Mouse (Mus musculus): ENCODE data around the gene Gm26920. TPM values are rescaled to one million over a fixed set of nuclear protein-coding genes. Genes with fewer than 3 reads are reported as not detected.

Gene Gm26920
- total and polyA plus RNA-seq, 2 experiments = not detected

- H3K79me2 ChIP-seq (ENCODE audit: control insufficient read depth, insufficient read depth, low read length) = no peaks in the 10 kb centered on the region
- no peak overlapping the region for H3K4me3 ChIP-seq (ENCODE audit: insufficient read depth, low read depth, low read length)
- no peak overlapping the region for H3K9ac ChIP-seq (ENCODE audit: low read depth, low read length)
- H3K36me3 ChIP-seq (ENCODE audit: control insufficient read depth, insufficient read depth, low read length) = peaks cover 9% of the 10 kb centered on the region; the same call in 1 of the 2 replicates
- no peak for DNase-seq (ENCODE audit: extremely low read depth, low read depth, low spot score)
- no peaks in the 10 kb centered on the region for H3K4me1 ChIP-seq (ENCODE audit: control insufficient read depth, insufficient read depth, low read length)
- no peaks in the 10 kb centered on the region for H3K27me3 ChIP-seq (ENCODE audit: control insufficient read depth, insufficient read depth, low read length)
- H3K27ac ChIP-seq (replicated peaks; ENCODE audit: insufficient read depth, low read depth, low read length) = no peak overlapping the region
- TF ChIP-seq CTCF (IDR thresholded peaks at IDR 0.05; ENCODE audit: low read depth, low read length) (no peak), POLR2A (IDR thresholded peaks at IDR 0.05; ENCODE audit: extremely low read depth, insufficient read depth, low read length) (no peak)
- 97% methylated on average over 3 of the region's 3 CpGs for WGBS
Observed at GRCm38 (mm10) chr7:30028572-30028971, 61.6 kb downstream of the Gm26920 start.

- 53% methylated on average over 4 of the region's 4 CpGs for WGBS
- TF ChIP-seq POLR2A (IDR thresholded peaks at IDR 0.05; ENCODE audit: extremely low read depth, insufficient read depth, low read length) (no peak), CTCF (IDR thresholded peaks at IDR 0.05; ENCODE audit: low read depth, low read length) (no peak)
Observed at GRCm38 (mm10) chr7:30027331-30027730, 62.9 kb downstream of the Gm26920 start.

GRCm38 (mm10) chr7:30025358-30025757 lies 64.9 kb downstream of the Gm26920 start:
- Histone ChIP-seq H3K4me3 (ENCODE audit: insufficient read depth, low read depth, low read length) (no peak overlapping the region), H3K36me3 (ENCODE audit: control insufficient read depth, insufficient read depth, low read length) (peaks cover 16% of the 10 kb centered on the region; the same call in 1 of the 2 replicates), H3K79me2 (ENCODE audit: control insufficient read depth, insufficient read depth, low read length) (no peaks in the 10 kb centered on the region), H3K4me1 (ENCODE audit: control insufficient read depth, insufficient read depth, low read length) (no peaks in the 10 kb centered on the region), H3K27me3 (ENCODE audit: control insufficient read depth, insufficient read depth, low read length) (no peaks in the 10 kb centered on the region), H3K9ac (ENCODE audit: low read depth, low read length) (no peak overlapping the region), H3K27ac (replicated peaks; ENCODE audit: insufficient read depth, low read depth, low read length) (no peak overlapping the region)
- WGBS = 84% methylated on average over 5 of the region's 5 CpGs
- no peak for DNase-seq (ENCODE audit: extremely low read depth, low read depth, low spot score)
- TF ChIP-seq CTCF (IDR thresholded peaks at IDR 0.05; ENCODE audit: low read depth, low read length) (peak; percentile 30; the same call in 1 of the 2 replicates), POLR2A (IDR thresholded peaks at IDR 0.05; ENCODE audit: extremely low read depth, insufficient read depth, low read length) (no peak)

More at GRCm38 (mm10) chr7:30027331-30027730, 62.9 kb downstream of the Gm26920 start:
- Histone ChIP-seq H3K4me1 (ENCODE audit: control insufficient read depth, insufficient read depth, low read length) (no peaks in the 10 kb centered on the region), H3K4me3 (ENCODE audit: insufficient read depth, low read depth, low read length) (no peak overlapping the region), H3K79me2 (ENCODE audit: control insufficient read depth, insufficient read depth, low read length) (no peaks in the 10 kb centered on the region), H3K36me3 (ENCODE audit: control insufficient read depth, insufficient read depth, low read length) (peaks cover 12% of the 10 kb centered on the region; the same call in 1 of the 2 replicates), H3K9ac (ENCODE audit: low read depth, low read length) (no peak overlapping the region), H3K27me3 (ENCODE audit: control insufficient read depth, insufficient read depth, low read length) (no peaks in the 10 kb centered on the region), H3K27ac (replicated peaks; ENCODE audit: insufficient read depth, low read depth, low read length) (no peak overlapping the region)
- DNase-seq (ENCODE audit: extremely low read depth, low read depth, low spot score) = no peak

GRCm38 (mm10) chr7:30023800-30024199 lies 66.4 kb downstream of the Gm26920 start:
- Histone ChIP-seq H3K9ac (ENCODE audit: low read depth, low read length) (no peak overlapping the region), H3K79me2 (ENCODE audit: control insufficient read depth, insufficient read depth, low read length) (no peaks in the 10 kb centered on the region), H3K4me1 (ENCODE audit: control insufficient read depth, insufficient read depth, low read length) (no peaks in the 10 kb centered on the region), H3K4me3 (ENCODE audit: insufficient read depth, low read depth, low read length) (no peak overlapping the region), H3K36me3 (ENCODE audit: control insufficient read depth, insufficient read depth, low read length) (peaks cover 23% of the 10 kb centered on the region; the same call in 1 of the 2 replicates), H3K27me3 (ENCODE audit: control insufficient read depth, insufficient read depth, low read length) (no peaks in the 10 kb centered on the region), H3K27ac (replicated peaks; ENCODE audit: insufficient read depth, low read depth, low read length) (no peak overlapping the region)
- DNase-seq (ENCODE audit: extremely low read depth, low read depth, low spot score) = no peak
- no peak for TF ChIP-seq POLR2A (IDR thresholded peaks at IDR 0.05; ENCODE audit: extremely low read depth, insufficient read depth, low read length)
- no peak for TF ChIP-seq CTCF (IDR thresholded peaks at IDR 0.05; ENCODE audit: low read depth, low read length)
- WGBS = 76% methylated on average over 8 of the region's 8 CpGs

- Histone ChIP-seq H3K27ac (replicated peaks; ENCODE audit: insufficient read depth, low read depth, low read length) (no peak overlapping the region), H3K36me3 (ENCODE audit: control insufficient read depth, insufficient read depth, low read length) (peaks cover 27% of the 10 kb centered on the region; the same call in 1 of the 2 replicates), H3K27me3 (ENCODE audit: control insufficient read depth, insufficient read depth, low read length) (no peaks in the 10 kb centered on the region), H3K9ac (ENCODE audit: low read depth, low read length) (no peak overlapping the region), H3K4me1 (ENCODE audit: control insufficient read depth, insufficient read depth, low read length) (no peaks in the 10 kb centered on the region), H3K4me3 (ENCODE audit: insufficient read depth, low read depth, low read length) (no peak overlapping the region), H3K79me2 (ENCODE audit: control insufficient read depth, insufficient read depth, low read length) (no peaks in the 10 kb centered on the region)
- TF ChIP-seq POLR2A (IDR thresholded peaks at IDR 0.05; ENCODE audit: extremely low read depth, insufficient read depth, low read length) = no peak
- TF ChIP-seq CTCF (IDR thresholded peaks at IDR 0.05; ENCODE audit: low read depth, low read length) = no peak
- no peak for DNase-seq (ENCODE audit: extremely low read depth, low read depth, low spot score)
- 94% methylated on average over 9 of the region's 9 CpGs for WGBS
Observed at GRCm38 (mm10) chr7:30023324-30023723, 66.9 kb downstream of the Gm26920 start.

GRCm38 (mm10) chr7:30019543-30019942 lies 70.7 kb downstream of the Gm26920 start:
- Histone ChIP-seq H3K4me1 (ENCODE audit: control insufficient read depth, insufficient read depth, low read length) (no peaks in the 10 kb centered on the region), H3K4me3 (ENCODE audit: insufficient read depth, low read depth, low read length) (no peak overlapping the region), H3K27me3 (ENCODE audit: control insufficient read depth, insufficient read depth, low read length) (no peaks in the 10 kb centered on the region), H3K9ac (ENCODE audit: low read depth, low read length) (no peak overlapping the region), H3K36me3 (ENCODE audit: control insufficient read depth, insufficient read depth, low read length) (peaks cover 48% of the 10 kb centered on the region), H3K27ac (replicated peaks; ENCODE audit: insufficient read depth, low read depth, low read length) (no peak overlapping the region), H3K79me2 (ENCODE audit: control insufficient read depth, insufficient read depth, low read length) (no peaks in the 10 kb centered on the region)
- TF ChIP-seq POLR2A (IDR thresholded peaks at IDR 0.05; ENCODE audit: extremely low read depth, insufficient read depth, low read length) = no peak
- no peak for TF ChIP-seq CTCF (IDR thresholded peaks at IDR 0.05; ENCODE audit: low read depth, low read length)
- WGBS = 94% methylated on average over 2 of the region's 2 CpGs
- no peak for DNase-seq (ENCODE audit: extremely low read depth, low read depth, low spot score)

All from liver, adult 2 months (tissue).